Mouse (Mus musculus) MEL (cell line): Measurements from ENCODE around the gene Wipf1. TPM values are rescaled to one million over a fixed set of nuclear protein-coding genes. Genes with fewer than 3 reads are reported as not detected.

Experiments
- DNase-seq: peaks from one replicate; pipeline ENCODE4 v3.0.0; 2011; ENCODE audit warnings: low read depth, low spot score
- H3K27ac ChIP-seq: 2 replicates; pipeline ENCODE4 v1.5.1; 2012; ENCODE audit warnings: low read depth, mild to moderate bottlenecking, control low read depth, low read length, moderate library complexity; ENCODE audit not compliant: control insufficient read depth
- H3K27me3 ChIP-seq, 2 experiments: fragments of 150-350 bp in 1 of 2; sonication (generic) in 1 of 2; 2 replicates each; pipeline ENCODE4 v1.6.1; 2012; ENCODE audit warnings: low read length in 2 of 2, mild to moderate bottlenecking in 2 of 2, improper control_type of control experiment in 1 of 2, moderate library complexity in 1 of 2; ENCODE audit not compliant: insufficient read depth in 2 of 2, control insufficient read depth in 1 of 2
- H3K36me3 ChIP-seq, 2 experiments: 2 replicates each; pipeline ENCODE4 v1.6.1; 2012 to 2014; ENCODE audit warnings: low read length in 2 of 2, improper control_type of control experiment in 1 of 2, inconsistent platforms in 1 of 2, mild to moderate bottlenecking in 1 of 2; ENCODE audit not compliant: insufficient read depth in 2 of 2, control insufficient read depth in 1 of 2
- H3K4me1 ChIP-seq, 2 experiments: fragments of 150-350 bp in 1 of 2; sonication (generic) in 1 of 2; 2 replicates each; pipeline ENCODE4 v1.6.1; 2012; ENCODE audit warnings: low read length in 2 of 2, improper control_type of control experiment in 1 of 2, mild to moderate bottlenecking in 1 of 2; ENCODE audit not compliant: insufficient read depth in 2 of 2, control insufficient read depth in 1 of 2
- H3K4me3 ChIP-seq, 2 experiments: fragments of 150-350 bp in 1 of 2; sonication (generic) in 1 of 2; 2 replicates each; pipeline ENCODE4 v1.5.1; 2012; ENCODE audit warnings: low read depth in 2 of 2, low read length in 2 of 2, mild to moderate bottlenecking in 2 of 2, moderate library complexity in 2 of 2, control low read depth in 1 of 2, improper control_type of control experiment in 1 of 2; ENCODE audit not compliant: control insufficient read depth in 1 of 2, insufficient read depth in 1 of 2
- H3K79me2 ChIP-seq: 2 replicates; pipeline ENCODE4 v1.6.1; 2012; ENCODE audit warnings: mild to moderate bottlenecking, low read length, moderate library complexity; ENCODE audit not compliant: control insufficient read depth, poor library complexity, insufficient read depth
- H3K9ac ChIP-seq: 2 replicates; pipeline ENCODE4 v1.6.1; 2012; ENCODE audit warnings: low read depth, mild to moderate bottlenecking, control low read depth, low read length, moderate library complexity; ENCODE audit not compliant: control insufficient read depth, poor library complexity, severe bottlenecking
- H3K9me3 ChIP-seq: fragments of 150-350 bp; sonication (generic); replicated peaks from 2 replicates; pipeline ENCODE4 v1.6.1; 2012; ENCODE audit warnings: mild to moderate bottlenecking, low read length, improper control_type of control experiment, moderate library complexity; ENCODE audit not compliant: insufficient read depth
- CHD2 ChIP-seq: IDR thresholded peaks from 2 replicates; pipeline ENCODE4 v1.6.1; 2011; ENCODE audit warnings: low read length, improper control_type of control experiment
- E2F4 ChIP-seq: IDR thresholded peaks from 2 replicates; pipeline ENCODE4 v1.6.1; 2011; ENCODE audit warnings: low read depth, low read length, improper control_type of control experiment, borderline replicate concordance
- ELF1 ChIP-seq: IDR thresholded peaks from 2 replicates; pipeline ENCODE4 v1.6.1; 2014; ENCODE audit warnings: low read depth, mild to moderate bottlenecking, inconsistent platforms, low read length, improper control_type of control experiment, moderate library complexity
- EP300 ChIP-seq, 2 experiments: IDR thresholded peaks; 2 replicates each; pipeline ENCODE4 v1.6.1; 2011; ENCODE audit warnings: improper control_type of control experiment in 2 of 2, low read length in 2 of 2, low read depth in 1 of 2, mild to moderate bottlenecking in 1 of 2
- ETS1 ChIP-seq: IDR thresholded peaks from 2 replicates; pipeline ENCODE4 v1.6.1; 2012; ENCODE audit warnings: low read depth, mild to moderate bottlenecking, inconsistent platforms, low read length, improper control_type of control experiment, moderate library complexity
- GABPA ChIP-seq: IDR thresholded peaks from 2 replicates; pipeline ENCODE4 v1.6.1; 2012; ENCODE audit warnings: low read depth, mild to moderate bottlenecking, inconsistent platforms, low read length, improper control_type of control experiment, moderate library complexity
- GATA1 ChIP-seq: IDR thresholded peaks from 2 replicates; pipeline ENCODE4 v1.6.1; 2011; ENCODE audit warnings: low read depth, low read length, improper control_type of control experiment
- HCFC1 ChIP-seq: IDR thresholded peaks from 2 replicates; pipeline ENCODE4 v1.6.1; 2012; ENCODE audit warnings: low read depth, mild to moderate bottlenecking, inconsistent platforms, low read length, improper control_type of control experiment, moderate library complexity
- JUND ChIP-seq: IDR thresholded peaks from 2 replicates; pipeline ENCODE4 v1.6.1; 2011; ENCODE audit warnings: low read depth, mild to moderate bottlenecking, improper control_type of control experiment, low read length
- MAFK ChIP-seq: IDR thresholded peaks from 2 replicates; pipeline ENCODE4 v1.6.1; 2011; ENCODE audit warnings: low read depth, mild to moderate bottlenecking, low read length, improper control_type of control experiment, borderline replicate concordance
- MAZ ChIP-seq: IDR thresholded peaks from 2 replicates; pipeline ENCODE4 v1.6.1; 2012; ENCODE audit warnings: low read depth, mild to moderate bottlenecking, inconsistent platforms, low read length, improper control_type of control experiment
- MEF2A ChIP-seq: IDR thresholded peaks from 2 replicates; pipeline ENCODE4 v1.6.1; 2014; ENCODE audit warnings: low read depth, mild to moderate bottlenecking, inconsistent platforms, low read length, improper control_type of control experiment; ENCODE audit not compliant: poor library complexity, insufficient replicate concordance, severe bottlenecking; ENCODE audit errors: extremely low read depth
- MXI1 ChIP-seq: IDR thresholded peaks from 2 replicates; pipeline ENCODE4 v1.6.1; 2011; ENCODE audit warnings: mild to moderate bottlenecking, low read depth, low read length, improper control_type of control experiment
- MYB ChIP-seq: IDR thresholded peaks from 2 replicates; pipeline ENCODE4 v1.6.1; 2011; ENCODE audit warnings: mild to moderate bottlenecking, low read depth, low read length, improper control_type of control experiment
- NRF1 ChIP-seq: IDR thresholded peaks from 2 replicates; pipeline ENCODE4 v1.6.1; 2014; ENCODE audit warnings: low read depth, mild to moderate bottlenecking, inconsistent platforms, low read length, improper control_type of control experiment, moderate library complexity; ENCODE audit not compliant: poor library complexity, insufficient read depth, severe bottlenecking
- POLR2A ChIP-seq, 2 experiments: IDR thresholded peaks; 2 replicates each; pipeline ENCODE4 v1.6.1; 2011 to 2012; ENCODE audit warnings: low read length in 2 of 2, mild to moderate bottlenecking in 2 of 2, control low read depth in 1 of 2, improper control_type of control experiment in 1 of 2, low read depth in 1 of 2, moderate library complexity in 1 of 2; ENCODE audit not compliant: control insufficient read depth in 1 of 2, insufficient read depth in 1 of 2, poor library complexity in 1 of 2
- POLR2AphosphoS5 ChIP-seq: IDR thresholded peaks from 2 replicates; pipeline ENCODE4 v1.6.1; 2012; ENCODE audit warnings: low read depth, borderline replicate concordance, mild to moderate bottlenecking, inconsistent platforms, low read length, moderate library complexity, mixed read lengths
- SIN3A ChIP-seq: IDR thresholded peaks from 2 replicates; pipeline ENCODE4 v1.6.1; 2012; ENCODE audit warnings: low read length, improper control_type of control experiment, inconsistent platforms
- SMC3 ChIP-seq: IDR thresholded peaks from 2 replicates; pipeline ENCODE4 v1.6.1; 2011; ENCODE audit warnings: low read depth, low read length, improper control_type of control experiment
- TAL1 ChIP-seq: IDR thresholded peaks from 2 replicates; pipeline ENCODE4 v1.6.1; 2012; ENCODE audit warnings: mild to moderate bottlenecking, inconsistent platforms, low read length, moderate library complexity, mixed read lengths
- TBP ChIP-seq: IDR thresholded peaks from 2 replicates; pipeline ENCODE4 v1.8.0; 2011; ENCODE audit warnings: low read depth, low read length, improper control_type of control experiment
- TCF12 ChIP-seq: IDR thresholded peaks from 2 replicates; pipeline ENCODE4 v1.6.1; 2014; ENCODE audit warnings: low read depth, mild to moderate bottlenecking, inconsistent platforms, low read length, improper control_type of control experiment, moderate library complexity
- UBTF ChIP-seq: IDR thresholded peaks from 2 replicates; pipeline ENCODE4 v1.6.1; 2012; ENCODE audit warnings: low read depth, mild to moderate bottlenecking, inconsistent platforms, low read length, improper control_type of control experiment, moderate library complexity, borderline replicate concordance; ENCODE audit not compliant: insufficient read depth
- USF2 ChIP-seq, 2 experiments: IDR thresholded peaks; 2 replicates each; pipeline ENCODE4 v1.6.1; 2011 to 2012; ENCODE audit warnings: improper control_type of control experiment in 2 of 2, low read length in 2 of 2, borderline replicate concordance in 1 of 2, inconsistent platforms in 1 of 2, low read depth in 1 of 2, mild to moderate bottlenecking in 1 of 2; ENCODE audit not compliant: insufficient read depth in 1 of 2
- ZC3H11A ChIP-seq: IDR thresholded peaks from 2 replicates; pipeline ENCODE4 v1.6.1; 2012; ENCODE audit warnings: low read depth, mild to moderate bottlenecking, inconsistent platforms, low read length, improper control_type of control experiment
- ZKSCAN1 ChIP-seq: IDR thresholded peaks from 2 replicates; pipeline ENCODE4 v1.6.1; 2012; ENCODE audit warnings: low read depth, mild to moderate bottlenecking, inconsistent platforms, low read length, improper control_type of control experiment, moderate library complexity
- ZMIZ1 ChIP-seq: IDR thresholded peaks from 2 replicates; pipeline ENCODE4 v1.6.1; 2012; ENCODE audit warnings: low read depth, mild to moderate bottlenecking, inconsistent platforms, low read length, improper control_type of control experiment, moderate library complexity
- ZNF384 ChIP-seq: IDR thresholded peaks from 2 replicates; pipeline ENCODE4 v1.6.1; 2012; ENCODE audit warnings: low read depth, mild to moderate bottlenecking, inconsistent platforms, low read length, improper control_type of control experiment
- polyA plus RNA-seq, 2 experiments: library from polyadenylated mRNA; stranded (reverse) in 1 of 2; unstranded in 1 of 2; fragments of >175 nt in 1 of 2; fragments of >200 nt in 1 of 2; gene quantifications; 2 replicates each; pipeline versions ENCODE4 v1.2.1 to v1.2.4; 2012; ENCODE audit warnings: low replicate concordance in 2 of 2, low read depth in 1 of 2; ENCODE audit not compliant: insufficient read length in 2 of 2, insufficient read depth in 1 of 2, missing spikeins in 1 of 2
- total RNA-seq: library from RNA; depleted of rRNA; stranded (reverse); fragments of 300-350 nt; gene quantifications from 2 replicates; pipeline ENCODE4 v1.2.3, GENCODE M21; 2012

The Wipf1 gene
- total and polyA plus RNA-seq, 3 experiments: 5.2 to 83.9 (median 27.1) TPM

DNA sequence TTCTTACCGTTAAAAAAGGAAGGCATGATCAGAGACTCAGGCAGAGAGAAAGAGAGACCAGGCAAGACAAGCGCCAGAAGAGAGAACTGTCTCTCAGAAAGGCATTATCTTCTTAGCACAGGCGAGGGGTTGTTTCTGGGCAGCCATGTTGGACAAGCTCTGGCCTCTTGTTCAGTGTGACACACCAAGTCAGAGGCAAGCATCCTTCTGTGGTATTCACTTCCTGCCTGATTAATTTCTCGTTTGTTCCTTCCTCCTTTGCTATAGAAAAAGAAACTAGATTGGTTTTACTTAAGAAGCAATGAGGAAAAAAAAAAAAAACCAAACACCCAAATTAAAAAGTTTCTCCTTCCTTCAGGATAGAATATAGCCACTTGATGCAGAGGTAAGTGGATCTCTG, 75.8 kb downstream of the Wipf1 start:
- peaks cover 5% of the 10 kb centered on the region for H3K79me2 ChIP-seq
- H3K4me1 ChIP-seq: peaks cover 20 to 29% of the 10 kb centered on the region in 2 experiments
- no peaks in the 10 kb centered on the region for H3K9me3 ChIP-seq
- H3K36me3 ChIP-seq: peaks cover 0 to 28% of the 10 kb centered on the region in 2 experiments; a peak in 2 of 4 replicates
- peak overlapping the region; percentile 92 for H3K27ac ChIP-seq
- TF ChIP-seq ETS1: no peak; the same call in 1 of the 2 replicates
- TF ChIP-seq ELF1: peak; percentile 49
- TF ChIP-seq USF2 (IDR thresholded peaks at IDR 0.05; ENCODE audit: borderline replicate concordance in 1 of 2, insufficient read depth in 1 of 2, low read depth in 1 of 2, low read length in 2 of 2): no peak
- no peak for TF ChIP-seq UBTF
- no peak for TF ChIP-seq GABPA
- TF ChIP-seq JUND: no peak
- peak; percentile 57; the same call in 1 of the 2 replicates for TF ChIP-seq TBP
- TF ChIP-seq POLR2A (IDR thresholded peaks at IDR 0.05; ENCODE audit: control insufficient read depth in 1 of 2, insufficient read depth in 1 of 2, low read depth in 1 of 2, low read length in 2 of 2, poor library complexity in 1 of 2): peak in 1 of 2 experiments; percentile 22; a peak in 1 of 4 replicates
- TF ChIP-seq GATA1: peak; percentile 63; the same call in 1 of the 2 replicates
- TF ChIP-seq TCF12: peak; percentile 27; the same call in 1 of the 2 replicates
- TF ChIP-seq ZNF384: peak; percentile 77
- 0 out of 2 replicates have a peak, but pooled peaks have one; percentile 5 for TF ChIP-seq MXI1
- TF ChIP-seq MAFK: no peak
- peak; percentile 34; the same call in 1 of the 2 replicates for TF ChIP-seq HCFC1
- TF ChIP-seq EP300 (IDR thresholded peaks at IDR 0.05; ENCODE audit: low read depth in 1 of 2, low read length in 2 of 2): peak in 1 of 2 experiments; percentile 55; a peak in 2 of 4 replicates
- TF ChIP-seq TAL1: peak; percentile 83
- TF ChIP-seq MAZ: no peak
- no peak for TF ChIP-seq MYB
- TF ChIP-seq ZC3H11A: no peak
- TF ChIP-seq, all 39 proteins: peak for 10
- Histone ChIP-seq H3K27me3 (no peaks in the 10 kb centered on the region), H3K4me3 (peak overlapping the region; percentile 26 to 53), H3K9ac (peak overlapping the region; percentile 51)
- peak; percentile 88 for DNase-seq

DNA sequence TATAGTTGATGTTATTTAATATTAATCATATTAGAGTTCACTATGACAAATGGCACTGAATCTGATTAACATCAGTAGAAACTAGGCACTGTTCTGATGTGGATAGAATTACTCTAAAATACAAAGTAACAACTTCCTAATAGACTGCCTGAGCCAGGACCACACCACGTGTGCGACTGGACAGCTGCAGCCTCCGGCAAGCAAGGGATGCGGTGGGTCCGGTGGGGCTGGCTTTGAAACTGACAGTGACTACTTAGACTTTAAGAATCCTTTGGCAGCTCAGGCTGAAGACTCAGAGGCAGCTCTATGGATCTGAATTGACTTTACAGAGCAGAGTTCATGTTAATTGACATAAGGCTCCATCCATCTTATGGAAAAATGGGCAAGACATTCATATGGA, 76.4 kb downstream of the Wipf1 start:
- Histone ChIP-seq H3K27ac (peak overlapping the region; percentile 92), H3K79me2 (peaks cover 5% of the 10 kb centered on the region), H3K27me3 (no peaks in the 10 kb centered on the region), H3K36me3 (peaks cover 0 to 28% of the 10 kb centered on the region in 2 experiments; a peak in 2 of 4 replicates), H3K4me1 (peaks cover 20 to 29% of the 10 kb centered on the region in 2 experiments), H3K9ac (peak overlapping the region; percentile 51), H3K9me3 (no peaks in the 10 kb centered on the region), H3K4me3 (peak overlapping the region; percentile 26 to 40)
- no peak for DNase-seq
- TF ChIP-seq SMC3 (no peak), JUND (no peak), HCFC1 (no peak), POLR2AphosphoS5 (no peak), ZKSCAN1 (no peak), ZMIZ1 (no peak), MAFK (no peak), CHD2 (no peak), MEF2A (no peak), USF2 (IDR thresholded peaks at IDR 0.05; ENCODE audit: borderline replicate concordance in 1 of 2, insufficient read depth in 1 of 2, low read depth in 1 of 2, low read length in 2 of 2) (no peak), POLR2A (IDR thresholded peaks at IDR 0.05; ENCODE audit: control insufficient read depth in 1 of 2, insufficient read depth in 1 of 2, low read depth in 1 of 2, low read length in 2 of 2, poor library complexity in 1 of 2) (no peak), UBTF (no peak), GATA1 (no peak), NRF1 (no peak), ELF1 (no peak), TAL1 (no peak), SIN3A (no peak), E2F4 (no peak)
